25 mouse cellular contexts compared by ENCODE assay signal in the genomic region with DNA sequence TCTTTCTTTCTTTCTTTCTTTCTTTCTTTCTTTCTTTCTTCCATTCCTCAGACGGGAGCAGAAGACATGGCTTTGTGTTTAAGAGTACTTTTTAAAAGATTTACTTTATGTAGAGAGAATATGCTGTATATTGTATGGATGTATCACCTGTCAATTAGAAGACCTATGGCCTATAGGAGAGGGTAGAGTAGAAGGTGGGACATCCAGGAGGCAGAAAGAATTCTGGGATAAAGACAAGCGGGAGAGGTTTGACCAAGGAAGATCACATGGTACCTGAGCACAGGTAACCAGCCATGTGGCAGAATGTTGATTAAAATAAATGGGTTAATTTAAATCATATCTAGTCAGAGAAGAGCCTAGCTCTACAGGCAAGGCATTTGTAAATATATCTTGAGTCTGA.
"Had no signal": no experiment of that assay in that cellular context is flagged by ENCODE, and none has a peak within 500 bp of the region (broad histone marks: within the 10 kb centered on the region; RNA-seq: fewer than 3 reads in every experiment).

No protein-coding gene starts in this region.

- H3K27me3 ChIP-seq: heart, embryonic 13.5 days; heart, embryonic 15.5 days; intestine, embryonic 15.5 days; limb, embryonic 12.5 days; liver, embryonic 13.5 days; liver, embryonic 15.5 days had no signal

- H3K9me3 ChIP-seq: heart, embryonic 13.5 days; heart, embryonic 15.5 days; intestine, embryonic 15.5 days; limb, embryonic 10.5 days; limb, embryonic 12.5 days; liver, embryonic 13.5 days; liver, embryonic 15.5 days had no signal

- H3K9ac ChIP-seq: heart, embryonic 13.5 days; heart, embryonic 15.5 days; hindbrain, embryonic 14.5 days; intestine, embryonic 15.5 days; limb, embryonic 12.5 days; liver, embryonic 13.5 days; liver, embryonic 15.5 days had no signal

- H3K36me3 ChIP-seq: heart, embryonic 13.5 days; heart, embryonic 15.5 days; intestine, embryonic 15.5 days; limb, embryonic 10.5 days; limb, embryonic 12.5 days; liver, embryonic 13.5 days; liver, embryonic 15.5 days had no signal

- ATAC-seq: hindbrain, embryonic 16.5 days; inflammation-experienced regulatory T-cells, adult 6 months; intestine, embryonic 15.5 days; intestine, postnatal 0 days had no signal

- H3K27ac ChIP-seq: heart, adult 2 months; heart, embryonic 13.5 days; heart, embryonic 15.5 days; hindbrain, embryonic 14.5 days; intestine, embryonic 15.5 days; left cerebral cortex, adult 2 months; limb, embryonic 10.5 days; limb, embryonic 12.5 days; liver, embryonic 13.5 days; liver, embryonic 15.5 days had no signal

- H3K4me3 ChIP-seq: heart, adult 2 months; heart, embryonic 13.5 days; heart, embryonic 15.5 days; intestine, embryonic 15.5 days; layer of hippocampus, adult 2 months; left cerebral cortex, adult 2 months; limb, embryonic 10.5 days; limb, embryonic 12.5 days; liver, embryonic 13.5 days; liver, embryonic 15.5 days had no signal

- DNase-seq: gastrocnemius, postnatal 14 days; gastrocnemius, postnatal 36 days; heart, adult 11 months; heart, adult 2 months; heart, postnatal 14 days; heart, postnatal 36 days; kidney, adult 18-20 months; kidney, adult 8-10 months; kidney, postnatal 10 days; kidney, postnatal 25 days; kidney, postnatal 4 days; liver; liver, embryonic 13.5 days had no signal
